Mouse (Mus musculus): ENCODE data around the gene Fam204a.

Gene Fam204a

DNA sequence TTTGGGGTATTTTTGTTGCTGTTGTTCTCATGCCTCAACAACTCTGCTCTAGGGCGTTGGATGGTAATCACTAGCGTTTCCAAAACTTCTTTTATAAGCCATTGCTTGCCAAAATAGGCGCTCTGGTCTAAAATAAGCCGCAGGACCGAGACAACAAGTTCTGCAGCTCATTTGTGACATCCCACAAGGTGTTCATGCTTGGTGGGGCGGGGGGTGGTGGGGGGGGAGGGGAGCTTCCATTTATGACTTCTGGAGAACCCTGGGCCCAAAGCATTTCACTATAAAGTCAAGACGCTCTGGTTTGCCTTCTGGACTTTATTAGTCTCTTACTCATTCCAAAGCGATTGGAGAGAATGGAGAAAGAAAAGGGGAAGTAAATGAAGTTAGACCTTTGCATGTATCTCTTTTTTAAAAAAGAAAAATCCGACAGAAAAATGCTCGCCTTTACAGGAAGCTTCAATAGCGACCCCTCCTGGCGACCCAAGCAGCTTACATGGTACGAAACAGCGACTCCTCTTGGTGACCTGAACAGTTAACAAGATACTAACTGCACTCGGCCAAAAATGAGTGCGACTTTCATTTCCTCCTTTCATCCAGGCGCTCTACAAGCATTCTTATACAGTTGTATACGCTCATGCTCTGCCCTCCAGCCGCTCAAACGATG lies 65.8 kb downstream of the Fam204a start:
- peak; percentile 69 for DNase-seq (ENCODE audit: low spot score)

DNA sequence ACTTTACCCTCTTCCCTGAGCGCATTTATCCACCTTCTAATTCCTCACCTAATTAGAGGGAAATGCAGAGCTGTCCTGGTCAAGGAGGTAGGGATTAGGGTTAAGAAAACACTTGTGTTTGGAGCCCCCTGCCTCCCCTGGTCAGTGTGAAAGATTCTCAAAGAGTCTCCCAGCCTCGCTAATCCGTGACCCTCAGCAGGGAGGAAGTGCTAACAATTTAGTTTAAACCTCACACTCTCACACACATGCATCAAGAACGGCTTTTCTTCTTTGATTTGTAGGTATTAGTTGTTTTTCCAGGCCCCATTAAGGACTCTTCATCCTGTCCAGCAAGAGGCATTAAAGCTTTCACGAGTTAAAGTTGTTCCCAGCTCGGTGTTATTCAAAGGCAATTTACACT lies 66.7 kb downstream of the Fam204a start:
- no peak for DNase-seq (ENCODE audit: low spot score)

DNA sequence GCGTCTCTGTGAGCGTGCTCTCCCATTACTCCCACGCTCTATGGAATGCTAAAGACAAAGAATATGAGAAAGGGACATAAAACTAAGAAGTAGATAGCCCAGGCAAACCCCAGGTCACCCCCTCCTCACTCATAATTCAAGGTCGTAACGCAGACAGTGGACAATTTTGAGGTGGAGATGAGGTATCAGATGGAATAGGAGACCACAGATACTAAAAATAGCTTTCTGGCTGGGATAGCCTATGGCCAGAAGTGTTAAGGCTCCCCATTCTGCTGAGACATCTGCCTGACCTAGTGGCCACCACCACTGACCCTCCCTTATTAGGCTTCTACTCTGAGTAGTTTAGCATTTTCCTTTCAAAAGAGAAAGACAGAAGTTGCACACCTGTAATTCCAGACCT lies 71.2 kb downstream of the Fam204a start:
- DNase-seq (ENCODE audit: low spot score) = no peak

DNA sequence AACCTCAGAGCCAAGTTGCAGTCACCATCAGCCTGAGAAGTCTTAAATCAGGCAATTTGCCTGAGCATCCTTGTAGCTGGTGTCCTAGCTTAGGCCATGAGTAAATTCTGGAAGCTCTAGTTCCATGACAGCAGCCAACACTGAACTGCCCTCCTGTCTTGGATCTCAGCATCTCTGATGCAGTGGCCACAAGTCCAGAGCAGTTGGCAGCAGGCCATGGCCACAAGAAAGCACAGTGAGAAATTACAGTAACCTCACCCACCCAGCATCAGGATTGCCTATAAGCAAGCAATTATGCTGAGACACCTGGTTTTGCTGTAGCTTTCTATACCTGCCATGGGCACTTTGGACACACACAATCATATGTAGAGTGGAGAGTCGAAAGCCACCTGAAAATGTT lies 73.4 kb downstream of the Fam204a start:
- DNase-seq (ENCODE audit: low spot score) = no peak

DNA sequence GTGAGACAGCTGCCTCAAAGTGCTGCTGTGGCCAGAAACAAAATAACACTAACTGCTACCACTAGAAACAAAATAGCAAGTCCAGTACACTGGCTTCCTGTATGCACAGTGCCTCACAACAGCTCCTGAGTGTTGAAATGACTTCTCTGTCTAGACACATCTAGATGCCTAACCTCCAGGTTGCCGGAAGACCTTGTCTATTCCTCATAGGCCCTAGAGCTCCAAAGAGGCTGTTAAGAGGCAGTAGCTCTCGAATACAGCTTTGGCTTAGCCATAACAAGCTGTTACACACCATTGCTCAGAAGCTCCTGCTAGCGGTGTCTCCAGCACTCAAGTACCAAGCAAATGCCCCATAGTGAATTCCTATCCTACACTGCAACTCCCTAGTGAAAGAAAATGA lies 76.4 kb downstream of the Fam204a start:
- DNase-seq (ENCODE audit: low spot score) = no peak

DNA sequence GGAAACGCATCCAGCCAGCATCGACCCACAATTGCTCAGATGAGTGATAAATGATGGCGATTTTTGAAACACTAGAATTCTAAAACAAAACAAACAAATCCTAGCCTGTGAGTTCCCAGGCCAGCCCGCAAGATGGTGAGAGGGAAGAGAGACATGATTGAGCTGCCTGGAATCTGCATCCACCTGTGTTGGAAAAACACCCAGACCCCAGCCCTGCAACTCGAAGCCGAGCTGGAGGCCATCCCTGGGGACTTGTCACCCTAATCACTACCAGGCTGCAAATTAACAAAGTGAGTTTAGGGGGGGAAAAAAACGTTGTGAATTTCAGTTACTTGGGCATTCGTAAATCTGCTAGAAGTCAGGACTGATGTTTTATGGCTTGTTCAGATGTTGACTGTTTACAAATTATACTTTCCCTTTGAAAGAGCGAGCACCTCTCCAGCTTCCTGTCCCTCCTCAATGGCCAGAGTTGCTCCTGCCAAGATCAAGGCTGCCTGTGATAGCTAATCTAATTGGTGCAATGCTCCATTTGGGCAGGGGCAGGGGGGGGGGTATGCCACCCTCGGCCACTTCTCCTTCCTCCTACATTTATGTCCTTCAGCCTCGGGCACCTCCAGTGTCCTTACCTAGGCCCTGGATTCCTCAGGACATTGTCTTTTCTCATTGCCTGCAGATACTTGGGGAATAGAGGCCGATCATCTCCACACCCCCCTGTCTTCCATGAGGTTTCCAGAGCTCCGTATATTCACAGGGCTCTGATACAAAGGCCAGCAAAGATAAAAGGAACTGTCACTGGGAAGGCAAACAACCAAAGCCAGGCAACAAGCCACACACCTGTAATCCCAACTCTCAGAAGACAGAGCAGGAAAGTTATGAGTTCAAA lies 77.2 kb downstream of the Fam204a start:
- no peak for DNase-seq (ENCODE audit: low spot score)
